Mouse (Mus musculus): ENCODE measurements around the gene Foxp1. TPM values are rescaled to one million over a fixed set of nuclear protein-coding genes. Genes with fewer than 3 reads are reported as not detected.

Gene Foxp1
- polyA plus RNA-seq, 2 experiments, result 7.9 to 10.6 TPM

- H3K27ac ChIP-seq, result no peak overlapping the region
- TF ChIP-seq CTCF (IDR thresholded peaks at IDR 0.05; ENCODE audit: low read depth), result peak; percentile 68
- TF ChIP-seq EP300 (IDR thresholded peaks at IDR 0.05; ENCODE audit: low read depth), result no peak
- H3K4me1 ChIP-seq (replicated peaks; ENCODE audit: control insufficient read depth in 2 of 2, insufficient read depth in 2 of 2, low read length in 1 of 2), result peaks cover 0 to 20% of the 10 kb centered on the region in 2 experiments; a peak in 2 of 4 replicates
- no peak overlapping the region for H3K4me2 ChIP-seq (ENCODE audit: low read depth)
- 80% methylated on average over 1 of the region's 1 CpGs for WGBS (ENCODE audit: insufficient replicate concordance)
- no peak for ATAC-seq (ENCODE audit: insufficient read depth)
- H3K27me3 ChIP-seq (ENCODE audit: control insufficient read depth, insufficient read depth, low read length), result no peaks in the 10 kb centered on the region
- no peaks in the 10 kb centered on the region for H3K9me3 ChIP-seq (ENCODE audit: control insufficient read depth, low read length)
- DNase-seq (ENCODE audit: low read depth in 3 of 3, low spot score in 3 of 3), result no peak
- H3K4me3 ChIP-seq (ENCODE audit: insufficient read depth in 1 of 2, low read depth in 2 of 2, low read length in 2 of 2), result no peak overlapping the region
- no peaks in the 10 kb centered on the region; the same call in 1 of the 2 replicates for H3K36me3 ChIP-seq (replicated peaks; ENCODE audit: control insufficient read depth, insufficient read depth, low read depth)
- no peak overlapping the region for H3K9ac ChIP-seq (replicated peaks)
Measured at GRCm38 (mm10) chr6:99008565-99008964, 514.0 kb downstream of the Foxp1 start.

DNA sequence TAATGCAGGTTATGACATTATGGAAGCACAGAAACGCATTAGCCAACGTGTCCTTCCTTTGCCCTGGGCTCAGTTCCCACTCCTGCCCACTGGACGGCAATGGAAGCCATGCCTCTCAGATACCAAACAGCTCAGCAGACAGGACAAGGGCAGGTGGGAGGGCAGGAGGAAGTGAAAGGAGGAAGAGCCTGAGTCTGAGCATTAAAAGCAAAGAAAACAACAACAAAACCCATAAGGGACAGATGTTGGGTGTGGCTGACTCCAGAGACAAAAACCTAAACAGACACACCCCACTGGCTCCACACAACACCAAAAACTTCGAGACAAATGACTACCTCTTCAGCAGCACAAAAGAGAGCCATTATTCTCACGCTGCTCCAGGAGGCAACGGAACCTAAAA lies 515.0 kb downstream of the Foxp1 start:
- no peak overlapping the region for H3K9ac ChIP-seq (replicated peaks)
- TF ChIP-seq CTCF (IDR thresholded peaks at IDR 0.05; ENCODE audit: low read depth) (no peak), EP300 (IDR thresholded peaks at IDR 0.05; ENCODE audit: low read depth) (no peak)
- H3K27me3 ChIP-seq (ENCODE audit: control insufficient read depth, insufficient read depth, low read length), result no peaks in the 10 kb centered on the region
- H3K4me3 ChIP-seq (ENCODE audit: insufficient read depth in 1 of 2, low read depth in 2 of 2, low read length in 2 of 2), result no peak overlapping the region
- H3K4me2 ChIP-seq (ENCODE audit: low read depth), result no peak overlapping the region
- H3K27ac ChIP-seq, result no peak overlapping the region
- DNase-seq (ENCODE audit: low read depth in 3 of 3, low spot score in 3 of 3) (no peak), ATAC-seq (ENCODE audit: insufficient read depth) (no peak)
- 59% methylated on average over 6 of the region's 6 CpGs for WGBS (ENCODE audit: insufficient replicate concordance)
- H3K4me1 ChIP-seq (replicated peaks; ENCODE audit: control insufficient read depth in 2 of 2, insufficient read depth in 2 of 2, low read length in 1 of 2), result peaks cover 0 to 10% of the 10 kb centered on the region in 2 experiments; a peak in 2 of 4 replicates
- H3K36me3 ChIP-seq (replicated peaks; ENCODE audit: control insufficient read depth, insufficient read depth, low read depth), result peaks cover 2% of the 10 kb centered on the region; the same call in 1 of the 2 replicates
- no peaks in the 10 kb centered on the region for H3K9me3 ChIP-seq (ENCODE audit: control insufficient read depth, low read length)

DNA sequence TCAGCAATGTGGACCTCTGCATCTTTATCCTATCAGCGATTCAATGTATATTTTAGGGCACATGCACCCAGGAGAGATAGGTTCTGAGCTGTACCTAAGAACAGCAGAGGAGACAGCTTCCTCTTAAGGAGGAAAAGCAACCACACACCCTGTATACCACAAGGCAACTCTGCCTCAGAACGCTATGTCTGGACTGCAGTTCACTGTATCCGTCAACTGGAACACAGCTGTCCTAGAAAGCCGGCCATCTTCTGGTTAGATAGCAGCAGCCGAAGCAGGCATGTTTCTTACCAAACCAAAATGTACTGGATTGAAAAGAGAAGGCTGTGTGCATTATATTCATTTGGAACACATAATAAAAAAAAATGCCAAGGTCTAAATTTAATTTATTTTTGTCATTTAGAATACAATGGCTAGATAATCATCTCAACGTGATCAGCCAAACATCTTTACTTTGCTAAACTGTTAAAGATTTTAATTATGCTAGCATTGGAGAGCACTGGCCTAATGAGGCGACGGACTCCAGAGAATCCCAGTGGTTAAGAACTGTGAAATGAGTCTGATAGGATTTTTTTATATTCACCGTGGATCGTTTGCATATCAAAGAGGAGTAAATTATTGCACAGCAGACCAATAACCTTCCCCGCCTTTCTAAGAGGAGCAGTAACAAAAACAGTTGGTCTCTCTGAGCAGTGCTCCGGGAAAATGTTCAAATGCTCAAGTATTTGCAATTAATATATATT lies 518.1 kb downstream of the Foxp1 start:
- DNase-seq (ENCODE audit: low read depth in 3 of 3, low spot score in 3 of 3), result no peak
- ATAC-seq (ENCODE audit: insufficient read depth), result no peak
- no peaks in the 10 kb centered on the region for H3K27me3 ChIP-seq (ENCODE audit: control insufficient read depth, insufficient read depth, low read length)
- no peak overlapping the region for H3K4me3 ChIP-seq (ENCODE audit: insufficient read depth in 1 of 2, low read depth in 2 of 2, low read length in 2 of 2)
- WGBS (ENCODE audit: insufficient replicate concordance), result 64% methylated on average over 12 of the region's 12 CpGs
- peaks cover 2% of the 10 kb centered on the region; the same call in 1 of the 2 replicates for H3K36me3 ChIP-seq (replicated peaks; ENCODE audit: control insufficient read depth, insufficient read depth, low read depth)
- H3K9me3 ChIP-seq (ENCODE audit: control insufficient read depth, low read length), result no peaks in the 10 kb centered on the region
- no peaks in the 10 kb centered on the region for H3K4me1 ChIP-seq (replicated peaks; ENCODE audit: control insufficient read depth in 2 of 2, insufficient read depth in 2 of 2, low read length in 1 of 2)
- H3K27ac ChIP-seq, result no peak overlapping the region
- no peak overlapping the region for H3K4me2 ChIP-seq (ENCODE audit: low read depth)
- TF ChIP-seq EP300 (IDR thresholded peaks at IDR 0.05; ENCODE audit: low read depth) (no peak), CTCF (IDR thresholded peaks at IDR 0.05; ENCODE audit: low read depth) (no peak)
- H3K9ac ChIP-seq (replicated peaks), result no peak overlapping the region

- DNase-seq (ENCODE audit: low read depth in 3 of 3, low spot score in 3 of 3) (no peak), ATAC-seq (ENCODE audit: insufficient read depth) (no peak)
- Histone ChIP-seq H3K4me1 (replicated peaks; ENCODE audit: control insufficient read depth in 2 of 2, insufficient read depth in 2 of 2, low read length in 1 of 2) (no peaks in the 10 kb centered on the region), H3K36me3 (replicated peaks; ENCODE audit: control insufficient read depth, insufficient read depth, low read depth) (peaks cover 2% of the 10 kb centered on the region; the same call in 1 of the 2 replicates), H3K9ac (replicated peaks) (no peak overlapping the region), H3K9me3 (ENCODE audit: control insufficient read depth, low read length) (no peaks in the 10 kb centered on the region), H3K4me2 (ENCODE audit: low read depth) (no peak overlapping the region), H3K4me3 (ENCODE audit: insufficient read depth in 1 of 2, low read depth in 2 of 2, low read length in 2 of 2) (no peak overlapping the region), H3K27ac (no peak overlapping the region), H3K27me3 (ENCODE audit: control insufficient read depth, insufficient read depth, low read length) (no peaks in the 10 kb centered on the region)
- 55% methylated on average over 15 of the region's 15 CpGs for WGBS (ENCODE audit: insufficient replicate concordance)
- TF ChIP-seq EP300 (IDR thresholded peaks at IDR 0.05; ENCODE audit: low read depth), result no peak
Measured at GRCm38 (mm10) chr6:99003108-99003709, 519.3 kb downstream of the Foxp1 start.

DNA sequence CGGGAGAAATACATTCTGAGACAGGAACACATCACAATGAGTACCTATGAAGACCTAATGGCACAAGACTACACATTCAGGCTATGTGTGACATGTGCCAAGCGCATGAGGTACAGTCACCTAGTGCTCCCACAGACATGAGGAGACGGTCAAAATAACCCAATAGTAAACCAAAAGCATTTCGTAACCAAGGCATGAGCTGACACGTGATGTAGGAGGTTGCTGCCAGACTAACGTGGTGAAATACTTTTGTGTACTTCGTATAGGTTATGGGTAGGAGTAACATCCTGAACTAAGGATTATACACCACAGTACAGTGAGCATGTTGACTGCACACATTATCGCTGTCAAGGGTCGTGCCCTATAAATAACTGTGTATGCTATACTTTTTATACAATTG lies 520.9 kb downstream of the Foxp1 start:
- Histone ChIP-seq H3K4me2 (ENCODE audit: low read depth) (no peak overlapping the region), H3K36me3 (replicated peaks; ENCODE audit: control insufficient read depth, insufficient read depth, low read depth) (0 out of 2 replicates have a peak, but pooled peaks cover 2% of the 10 kb centered on the region), H3K27me3 (ENCODE audit: control insufficient read depth, insufficient read depth, low read length) (no peaks in the 10 kb centered on the region), H3K9me3 (ENCODE audit: control insufficient read depth, low read length) (no peaks in the 10 kb centered on the region), H3K4me3 (ENCODE audit: insufficient read depth in 1 of 2, low read depth in 2 of 2, low read length in 2 of 2) (no peak overlapping the region), H3K9ac (replicated peaks) (no peak overlapping the region), H3K4me1 (replicated peaks; ENCODE audit: control insufficient read depth in 2 of 2, insufficient read depth in 2 of 2, low read length in 1 of 2) (no peaks in the 10 kb centered on the region), H3K27ac (no peak overlapping the region)
- 77% methylated on average over 9 of the region's 9 CpGs for WGBS (ENCODE audit: insufficient replicate concordance)
- DNase-seq (ENCODE audit: low read depth in 3 of 3, low spot score in 3 of 3) (no peak), ATAC-seq (ENCODE audit: insufficient read depth) (no peak)
- TF ChIP-seq CTCF (IDR thresholded peaks at IDR 0.05; ENCODE audit: low read depth) (no peak), EP300 (IDR thresholded peaks at IDR 0.05; ENCODE audit: low read depth) (no peak)
